Mouse (Mus musculus): Measurements from ENCODE around the gene Nelfb.
A peak's percentile ranks its signal among the peaks of the same experiment; 100 is the strongest.

Nelfb gene

GRCm38 (mm10) chr2:25229582-25229981 lies 18.3 kb upstream of the Nelfb start:
- DNase-seq, result no peak

- no peak for DNase-seq
Observed at GRCm38 (mm10) chr2:25228995-25229530, 17.8 kb upstream of the Nelfb start.

GRCm38 (mm10) chr2:25228431-25228889 lies 17.2 kb upstream of the Nelfb start:
- DNase-seq, result peak; percentile 83

- DNase-seq, result no peak
Observed at GRCm38 (mm10) chr2:25227406-25227805, 16.1 kb upstream of the Nelfb start.

- DNase-seq, result peak; percentile 41
Observed at GRCm38 (mm10) chr2:25226864-25227263, 15.6 kb upstream of the Nelfb start.

- no peak for DNase-seq
Observed at GRCm38 (mm10) chr2:25225811-25226379, 14.6 kb upstream of the Nelfb start.

- DNase-seq, result peak; percentile 99
Observed at GRCm38 (mm10) chr2:25224766-25225752, 13.8 kb upstream of the Nelfb start.

- DNase-seq, result no peak
Observed at GRCm38 (mm10) chr2:25224492-25224765, 13.1 kb upstream of the Nelfb start, which contains the start of gene Tubb4b. Tubb4b (minus strand) TSS chr2:25224702.

GRCm38 (mm10) chr2:25223681-25224491 lies 12.6 kb upstream of the Nelfb start:
- peak; percentile 81 for DNase-seq

GRCm38 (mm10) chr2:25221331-25221772 lies 10.1 kb upstream of the Nelfb start:
- no peak for DNase-seq

GRCm38 (mm10) chr2:25218445-25218844 lies 7.2 kb upstream of the Nelfb start, which contains the start of gene Fam166a:
Fam166a (plus strand) TSS chr2:25218745.
- no peak for DNase-seq

- no peak for DNase-seq
Observed at GRCm38 (mm10) chr2:25217666-25218065, 6.4 kb upstream of the Nelfb start.

GRCm38 (mm10) chr2:25214444-25214843 lies 3.2 kb upstream of the Nelfb start, which contains the start of gene Stpg3:
Stpg3 (minus strand) TSS chr2:25214637.
- DNase-seq, result no peak

- no peak for DNase-seq
Observed at GRCm38 (mm10) chr2:25213266-25213865, 2.1 kb upstream of the Nelfb start.

GRCm38 (mm10) chr2:25210686-25211085 lies 603 bp downstream of the Nelfb start:
- DNase-seq, result no peak

GRCm38 (mm10) chr2:25207593-25207992 lies 3.7 kb downstream of the Nelfb start:
- DNase-seq, result no peak

GRCm38 (mm10) chr2:25203631-25204214 lies 7.6 kb downstream of the Nelfb start:
- DNase-seq, result no peak

GRCm38 (mm10) chr2:25200631-25201030 lies 10.7 kb downstream of the Nelfb start:
- DNase-seq, result no peak

- DNase-seq, result no peak
Observed at GRCm38 (mm10) chr2:25197946-25198345, 13.3 kb downstream of the Nelfb start.

GRCm38 (mm10) chr2:25197191-25197590 lies 14.1 kb downstream of the Nelfb start:
- DNase-seq, result no peak

- DNase-seq, result peak; percentile 17
Observed at GRCm38 (mm10) chr2:25196172-25196954, 14.9 kb downstream of the Nelfb start, which contains the start of gene Tor4a. Tor4a (minus strand) TSS chr2:25196886.
